Mouse (Mus musculus): Measurements from ENCODE around the gene Dhrs1. TPM values are rescaled to one million over a fixed set of nuclear protein-coding genes. Genes with fewer than 3 reads are reported as not detected.
"Not testable (repeated sequence)": the region's sequence is repeated elsewhere in the genome, so short reads cannot be mapped to it uniquely, and the experiment has no call there.

Dhrs1 gene
- total RNA-seq, 2 experiments from 2014 or later = 44.1 to 121 TPM

GRCm38 (mm10) chr14:55765696-55766095 is 20.2 kb upstream of the Dhrs1 start, which contains the start of gene Ltb4r1:
Ltb4r1 (plus strand) TSS chr14:55765962.
- ATAC-seq (ENCODE audit: poor library complexity, severe bottlenecking) = peak; percentile 55

- ATAC-seq (ENCODE audit: poor library complexity, severe bottlenecking) = no peak
Measured at GRCm38 (mm10) chr14:55763166-55763565, 17.7 kb upstream of the Dhrs1 start.

GRCm38 (mm10) chr14:55762001-55762821 is 16.7 kb upstream of the Dhrs1 start:
- ATAC-seq (ENCODE audit: poor library complexity, severe bottlenecking) = peak; percentile 17

GRCm38 (mm10) chr14:55761163-55761562 is 15.7 kb upstream of the Dhrs1 start, which contains the start of gene Ltb4r2:
Ltb4r2 (plus strand) TSS chr14:55761428.
- no peak for ATAC-seq (ENCODE audit: poor library complexity, severe bottlenecking)

- not testable (repeated sequence) for ATAC-seq (ENCODE audit: poor library complexity, severe bottlenecking)
Measured at GRCm38 (mm10) chr14:55760156-55760555, 14.7 kb upstream of the Dhrs1 start.

GRCm38 (mm10) chr14:55758363-55758784 is 12.9 kb upstream of the Dhrs1 start, which contains the start of gene Cideb:
Cideb (minus strand) TSS chr14:55758458.
- peak; percentile 45; the same call in 1 of the 2 replicates for ATAC-seq (ENCODE audit: poor library complexity, severe bottlenecking)

- ATAC-seq (ENCODE audit: poor library complexity, severe bottlenecking) = no peak
Measured at GRCm38 (mm10) chr14:55757566-55757965, 12.1 kb upstream of the Dhrs1 start.

- no peak for ATAC-seq (ENCODE audit: poor library complexity, severe bottlenecking)
Measured at GRCm38 (mm10) chr14:55747051-55747847, 1.8 kb upstream of the Dhrs1 start.

- ATAC-seq (ENCODE audit: poor library complexity, severe bottlenecking) = no peak
Measured at GRCm38 (mm10) chr14:55745861-55746237, 359 bp upstream of the Dhrs1 start.

- ATAC-seq (ENCODE audit: poor library complexity, severe bottlenecking) = peak; percentile 89
Measured at GRCm38 (mm10) chr14:55743711-55744110, 1.8 kb downstream of the Dhrs1 start.

GRCm38 (mm10) chr14:55737086-55737687 is 8.3 kb downstream of the Dhrs1 start:
- peak; percentile 51 for ATAC-seq (ENCODE audit: poor library complexity, severe bottlenecking)

GRCm38 (mm10) chr14:55735758-55736157 is 9.7 kb downstream of the Dhrs1 start:
- ATAC-seq (ENCODE audit: poor library complexity, severe bottlenecking) = peak; percentile 51; the same call in 1 of the 2 replicates

- ATAC-seq (ENCODE audit: poor library complexity, severe bottlenecking) = no peak
Measured at GRCm38 (mm10) chr14:55735334-55735733, 10.2 kb downstream of the Dhrs1 start.

- ATAC-seq (ENCODE audit: poor library complexity, severe bottlenecking) = no peak
Measured at GRCm38 (mm10) chr14:55734869-55735268, 10.6 kb downstream of the Dhrs1 start.

GRCm38 (mm10) chr14:55733889-55734288 is 11.6 kb downstream of the Dhrs1 start:
- ATAC-seq (ENCODE audit: poor library complexity, severe bottlenecking) = no peak

- no peak for ATAC-seq (ENCODE audit: poor library complexity, severe bottlenecking)
Measured at GRCm38 (mm10) chr14:55730531-55731032, 14.9 kb downstream of the Dhrs1 start.

GRCm38 (mm10) chr14:55730116-55730515 is 15.4 kb downstream of the Dhrs1 start:
- ATAC-seq (ENCODE audit: poor library complexity, severe bottlenecking) = no peak

GRCm38 (mm10) chr14:55727889-55728685 is 17.4 kb downstream of the Dhrs1 start:
- ATAC-seq (ENCODE audit: poor library complexity, severe bottlenecking) = peak; percentile 66

- no peak for ATAC-seq (ENCODE audit: poor library complexity, severe bottlenecking)
Measured at GRCm38 (mm10) chr14:55726261-55726660, 19.2 kb downstream of the Dhrs1 start.

- peak; percentile 66 for ATAC-seq (ENCODE audit: poor library complexity, severe bottlenecking)
Measured at GRCm38 (mm10) chr14:55724411-55724871, 21.0 kb downstream of the Dhrs1 start.
